Mouse (Mus musculus): ENCODE measurements at regions not wholly inside any gene's neighbourhood (a gene's known extent, or its start where the extent isn't known, plus 50 kb on each side); places are given as distances from the start of the nearest gene placed in this dataset.

DNA sequence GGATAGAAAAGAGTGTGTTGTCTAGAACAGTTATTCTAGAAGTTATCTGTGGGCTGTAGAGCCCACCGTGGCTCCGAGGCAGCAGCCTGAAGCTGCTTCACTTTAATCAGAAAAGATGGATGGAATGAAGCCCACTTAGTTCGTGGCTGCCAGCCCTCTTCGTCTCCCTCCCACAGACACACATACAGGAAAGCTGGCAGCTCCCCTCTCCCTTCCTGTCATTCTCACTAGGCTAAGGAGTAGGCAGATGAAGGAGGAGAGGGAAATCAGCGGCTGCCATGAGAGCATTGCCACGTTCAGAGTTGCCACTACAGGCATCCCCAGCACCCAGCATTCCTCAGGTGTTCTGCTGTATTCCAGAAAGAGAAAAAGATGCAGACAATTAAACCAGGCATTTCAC lies 435.9 kb downstream of the Elavl2 start:
- DNase-seq: no peak
- no peak for ATAC-seq (ENCODE audit: low FRiP score, low TSS enrichment)

GRCm38 (mm10) chr4:90943687-90944385 lies 456.7 kb downstream of the Elavl2 start:
- 50% methylated on average over 4 of the region's 4 CpGs for WGBS
- Histone ChIP-seq H3K4me2 (ENCODE audit: low read length) (no peak overlapping the region), H3K27ac (replicated peaks; ENCODE audit: low read depth, low read length) (no peak overlapping the region), H3K4me3 (replicated peaks; ENCODE audit: low read depth, low read length) (no peak overlapping the region), H3K36me3 (ENCODE audit: control insufficient read depth, insufficient read depth, low read length) (no peaks in the 10 kb centered on the region), H3K9me3 (ENCODE audit: control insufficient read depth, low read length) (no peaks in the 10 kb centered on the region), H3K27me3 (ENCODE audit: control insufficient read depth, insufficient read depth, low read length) (no peaks in the 10 kb centered on the region), H3K4me1 (ENCODE audit: control insufficient read depth, insufficient read depth, low read length) (no peaks in the 10 kb centered on the region), H3K9ac (replicated peaks; ENCODE audit: low read length) (no peak overlapping the region)
- peak; percentile 6 for DNase-seq
- no peak for ATAC-seq (ENCODE audit: low FRiP score, low TSS enrichment)

More for the DNA sequence above, 435.9 kb downstream of the Elavl2 start:
- Histone ChIP-seq H3K9ac (replicated peaks; ENCODE audit: low read length) (no peak overlapping the region), H3K27ac (replicated peaks; ENCODE audit: low read depth, low read length) (no peak overlapping the region), H3K9me3 (ENCODE audit: control insufficient read depth, low read length) (no peaks in the 10 kb centered on the region), H3K4me1 (ENCODE audit: control insufficient read depth, insufficient read depth, low read length) (no peaks in the 10 kb centered on the region), H3K36me3 (ENCODE audit: control insufficient read depth, insufficient read depth, low read length) (no peaks in the 10 kb centered on the region), H3K4me3 (replicated peaks; ENCODE audit: low read depth, low read length) (no peak overlapping the region), H3K27me3 (ENCODE audit: control insufficient read depth, insufficient read depth, low read length) (no peaks in the 10 kb centered on the region), H3K4me2 (ENCODE audit: low read length) (no peak overlapping the region)
- 76% methylated on average over 6 of the region's 6 CpGs for WGBS

GRCm38 (mm10) chr4:90917312-90918107 lies 483.1 kb downstream of the Elavl2 start:
- no peak overlapping the region for H3K4me2 ChIP-seq (ENCODE audit: low read length)
- no peaks in the 10 kb centered on the region for H3K36me3 ChIP-seq (ENCODE audit: control insufficient read depth, insufficient read depth, low read length)
- no peaks in the 10 kb centered on the region for H3K27me3 ChIP-seq (ENCODE audit: control insufficient read depth, insufficient read depth, low read length)
- DNase-seq (no peak), ATAC-seq (ENCODE audit: low FRiP score, low TSS enrichment) (no peak)
- 88% methylated on average over 6 of the region's 6 CpGs for WGBS
- no peaks in the 10 kb centered on the region for H3K4me1 ChIP-seq (ENCODE audit: control insufficient read depth, insufficient read depth, low read length)
- no peaks in the 10 kb centered on the region for H3K9me3 ChIP-seq (ENCODE audit: control insufficient read depth, low read length)
- no peak overlapping the region for H3K4me3 ChIP-seq (replicated peaks; ENCODE audit: low read depth, low read length)
- H3K9ac ChIP-seq (replicated peaks; ENCODE audit: low read length): no peak overlapping the region
- no peak overlapping the region for H3K27ac ChIP-seq (replicated peaks; ENCODE audit: low read depth, low read length)

GRCm38 (mm10) chr4:90906311-90906710 lies 494.3 kb downstream of the Elavl2 start:
- WGBS: 94% methylated on average over 1 of the region's 1 CpGs
- Histone ChIP-seq H3K4me2 (ENCODE audit: low read length) (no peak overlapping the region), H3K27me3 (ENCODE audit: control insufficient read depth, insufficient read depth, low read length) (no peaks in the 10 kb centered on the region), H3K9me3 (ENCODE audit: control insufficient read depth, low read length) (no peaks in the 10 kb centered on the region), H3K36me3 (ENCODE audit: control insufficient read depth, insufficient read depth, low read length) (no peaks in the 10 kb centered on the region), H3K4me1 (ENCODE audit: control insufficient read depth, insufficient read depth, low read length) (no peaks in the 10 kb centered on the region), H3K27ac (replicated peaks; ENCODE audit: low read depth, low read length) (no peak overlapping the region), H3K9ac (replicated peaks; ENCODE audit: low read length) (no peak overlapping the region), H3K4me3 (replicated peaks; ENCODE audit: low read depth, low read length) (no peak overlapping the region)
- ATAC-seq (ENCODE audit: low FRiP score, low TSS enrichment) (no peak), DNase-seq (no peak)

GRCm38 (mm10) chr4:90868209-90868608 lies 532.4 kb downstream of the Elavl2 start:
- H3K27me3 ChIP-seq (ENCODE audit: control insufficient read depth, insufficient read depth, low read length): no peaks in the 10 kb centered on the region
- no peaks in the 10 kb centered on the region for H3K4me1 ChIP-seq (ENCODE audit: control insufficient read depth, insufficient read depth, low read length)
- no peak overlapping the region for H3K9ac ChIP-seq (replicated peaks; ENCODE audit: low read length)
- no peaks in the 10 kb centered on the region for H3K36me3 ChIP-seq (ENCODE audit: control insufficient read depth, insufficient read depth, low read length)
- H3K4me2 ChIP-seq (ENCODE audit: low read length): no peak overlapping the region
- H3K4me3 ChIP-seq (replicated peaks; ENCODE audit: low read depth, low read length): no peak overlapping the region
- H3K9me3 ChIP-seq (ENCODE audit: control insufficient read depth, low read length): no peaks in the 10 kb centered on the region
- WGBS: 52% methylated on average over 7 of the region's 7 CpGs
- DNase-seq (no peak), ATAC-seq (ENCODE audit: low FRiP score, low TSS enrichment) (no peak)
- no peak overlapping the region for H3K27ac ChIP-seq (replicated peaks; ENCODE audit: low read depth, low read length)

DNA sequence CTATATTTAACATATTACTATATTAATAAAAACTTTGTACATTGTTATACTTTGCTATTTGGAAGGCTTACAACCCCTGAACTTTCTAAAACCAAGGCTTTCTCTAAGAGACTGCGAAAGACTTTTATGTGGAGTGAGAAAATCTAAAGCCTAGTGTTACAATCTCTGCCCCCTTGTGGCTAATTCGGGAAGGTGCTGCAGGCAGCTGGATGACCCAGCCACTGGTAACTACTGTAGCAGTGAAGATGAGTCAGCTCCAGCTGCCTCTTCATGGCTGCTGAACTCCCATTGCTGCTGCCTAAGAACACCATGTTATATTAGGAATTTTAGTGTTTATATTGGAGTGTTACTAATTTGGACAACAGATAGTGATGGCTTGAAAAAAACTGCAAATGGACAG lies 539.7 kb downstream of the Elavl2 start:
- no peak overlapping the region for H3K4me2 ChIP-seq (ENCODE audit: low read length)
- H3K9ac ChIP-seq (replicated peaks; ENCODE audit: low read length): no peak overlapping the region
- no peak; the same call in 1 of the 2 replicates for ATAC-seq (ENCODE audit: low FRiP score, low TSS enrichment)
- H3K27ac ChIP-seq (replicated peaks; ENCODE audit: low read depth, low read length): no peak overlapping the region
- H3K36me3 ChIP-seq (ENCODE audit: control insufficient read depth, insufficient read depth, low read length): no peaks in the 10 kb centered on the region
- WGBS: 46% methylated on average over 2 of the region's 2 CpGs
- no peaks in the 10 kb centered on the region for H3K9me3 ChIP-seq (ENCODE audit: control insufficient read depth, low read length)
- peak; percentile 74 for DNase-seq
- H3K4me1 ChIP-seq (ENCODE audit: control insufficient read depth, insufficient read depth, low read length): no peaks in the 10 kb centered on the region
- H3K27me3 ChIP-seq (ENCODE audit: control insufficient read depth, insufficient read depth, low read length): no peaks in the 10 kb centered on the region
- H3K4me3 ChIP-seq (replicated peaks; ENCODE audit: low read depth, low read length): no peak overlapping the region

- H3K27ac ChIP-seq (replicated peaks; ENCODE audit: low read depth, low read length): no peak overlapping the region
- no peaks in the 10 kb centered on the region for H3K9me3 ChIP-seq (ENCODE audit: control insufficient read depth, low read length)
- no peak overlapping the region for H3K4me2 ChIP-seq (ENCODE audit: low read length)
- no peaks in the 10 kb centered on the region for H3K4me1 ChIP-seq (ENCODE audit: control insufficient read depth, insufficient read depth, low read length)
- H3K9ac ChIP-seq (replicated peaks; ENCODE audit: low read length): no peak overlapping the region
- no peak overlapping the region for H3K4me3 ChIP-seq (replicated peaks; ENCODE audit: low read depth, low read length)
- no peaks in the 10 kb centered on the region for H3K27me3 ChIP-seq (ENCODE audit: control insufficient read depth, insufficient read depth, low read length)
- H3K36me3 ChIP-seq (ENCODE audit: control insufficient read depth, insufficient read depth, low read length): no peaks in the 10 kb centered on the region
- WGBS: 19% methylated on average over 3 of the region's 3 CpGs
- DNase-seq (peak; percentile 6), ATAC-seq (ENCODE audit: low FRiP score, low TSS enrichment) (no peak)
These were observed 560.8 kb downstream of the Elavl2 start for GRCm38 (mm10) chr4:90839804-90840203.

DNA sequence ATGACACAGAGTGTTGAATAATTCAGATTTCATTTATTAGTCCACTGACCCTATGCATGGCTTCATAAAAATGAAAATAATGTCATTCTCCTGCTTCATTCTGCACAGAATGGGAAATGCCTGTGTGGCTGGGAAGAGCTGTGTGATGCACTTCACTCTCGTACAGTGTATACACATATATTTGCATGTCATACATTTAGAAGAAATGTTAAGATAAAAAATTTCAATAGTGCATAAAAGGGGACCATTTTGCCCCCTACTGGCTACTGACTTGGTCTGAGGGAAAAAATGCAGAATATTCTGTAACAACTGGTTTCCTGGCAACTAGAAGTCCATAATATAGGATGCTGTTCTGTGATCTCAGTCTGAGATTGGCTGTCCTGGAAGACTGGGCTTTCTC lies 580.5 kb downstream of the Zfp352 start:
- Histone ChIP-seq H3K27me3 (ENCODE audit: control insufficient read depth, insufficient read depth, low read length) (no peaks in the 10 kb centered on the region), H3K4me3 (replicated peaks; ENCODE audit: low read depth, low read length) (no peak overlapping the region), H3K4me1 (ENCODE audit: control insufficient read depth, insufficient read depth, low read length) (no peaks in the 10 kb centered on the region), H3K4me2 (ENCODE audit: low read length) (no peak overlapping the region), H3K36me3 (ENCODE audit: control insufficient read depth, insufficient read depth, low read length) (no peaks in the 10 kb centered on the region), H3K9ac (replicated peaks; ENCODE audit: low read length) (no peak overlapping the region), H3K9me3 (ENCODE audit: control insufficient read depth, low read length) (no peaks in the 10 kb centered on the region), H3K27ac (replicated peaks; ENCODE audit: low read depth, low read length) (no peak overlapping the region)
- DNase-seq (peak; percentile 53), ATAC-seq (ENCODE audit: low FRiP score, low TSS enrichment) (peak; percentile 58; the same call in 1 of the 2 replicates)
- 47% methylated on average over 1 of the region's 1 CpGs for WGBS

- ATAC-seq (ENCODE audit: low FRiP score, low TSS enrichment) (no peak), DNase-seq (peak; percentile 3)
- no peak overlapping the region for H3K4me2 ChIP-seq (ENCODE audit: low read length)
- no peaks in the 10 kb centered on the region for H3K9me3 ChIP-seq (ENCODE audit: control insufficient read depth, low read length)
- WGBS: 64% methylated on average over 3 of the region's 3 CpGs
- no peak overlapping the region for H3K4me3 ChIP-seq (replicated peaks; ENCODE audit: low read depth, low read length)
- no peaks in the 10 kb centered on the region for H3K4me1 ChIP-seq (ENCODE audit: control insufficient read depth, insufficient read depth, low read length)
- H3K27ac ChIP-seq (replicated peaks; ENCODE audit: low read depth, low read length): no peak overlapping the region
- H3K36me3 ChIP-seq (ENCODE audit: control insufficient read depth, insufficient read depth, low read length): no peaks in the 10 kb centered on the region
- H3K9ac ChIP-seq (replicated peaks; ENCODE audit: low read length): no peak overlapping the region
- no peaks in the 10 kb centered on the region for H3K27me3 ChIP-seq (ENCODE audit: control insufficient read depth, insufficient read depth, low read length)
These were observed 580.0 kb downstream of the Zfp352 start for GRCm38 (mm10) chr4:90798637-90799036.
